Mouse (Mus musculus): ENCODE results near the gene Olfr923.
"Not testable (repeated sequence)": the region's sequence is repeated elsewhere in the genome, so short reads cannot be mapped to it uniquely, and the experiment has no call there.

The Olfr923 gene

DNA sequence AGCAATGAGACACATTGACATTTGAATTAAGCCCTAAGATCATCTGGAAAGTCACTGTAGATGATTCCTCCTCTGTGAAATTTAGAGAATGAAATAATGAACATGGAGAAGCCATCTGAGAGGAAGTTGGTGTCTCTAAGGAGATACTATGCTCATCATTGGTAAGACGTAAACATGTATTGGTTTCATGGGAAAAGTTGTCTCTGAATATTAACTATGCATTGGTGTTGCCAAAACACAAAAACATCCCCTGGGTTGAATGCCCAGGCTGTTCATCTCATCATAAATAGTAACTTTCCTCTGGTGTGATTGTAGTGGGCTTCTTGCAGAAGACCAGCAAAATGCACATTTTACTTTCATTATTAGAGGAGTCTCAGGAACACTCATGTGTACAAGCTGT is at the start of gene Olfr923:
Olfr923 (plus strand) TSS at position 301 of the 400 bp plus-strand sequence.
- no peak for DNase-seq (ENCODE audit: low read depth, low spot score)

DNA sequence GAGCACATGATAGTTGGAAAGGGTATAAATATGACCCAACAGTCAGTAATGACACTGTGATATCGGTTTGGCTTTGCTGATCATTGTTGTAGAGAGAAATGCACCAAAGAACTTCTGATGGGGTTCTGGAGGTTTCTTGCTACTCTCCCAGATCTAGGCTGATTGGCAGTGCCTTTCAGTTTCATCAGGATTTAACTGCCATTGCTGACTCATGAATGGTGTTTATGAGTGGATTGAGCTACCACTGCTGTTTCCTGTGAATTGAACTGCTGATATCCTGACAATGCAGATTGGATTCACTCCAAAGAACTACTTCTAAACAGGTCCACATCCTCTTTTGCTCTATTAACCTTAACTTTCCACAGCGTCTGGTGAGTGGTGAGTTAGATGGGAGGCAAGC is 33.7 kb upstream of the Olfr923 start:
- DNase-seq (ENCODE audit: low read depth, low spot score), result no peak

DNA sequence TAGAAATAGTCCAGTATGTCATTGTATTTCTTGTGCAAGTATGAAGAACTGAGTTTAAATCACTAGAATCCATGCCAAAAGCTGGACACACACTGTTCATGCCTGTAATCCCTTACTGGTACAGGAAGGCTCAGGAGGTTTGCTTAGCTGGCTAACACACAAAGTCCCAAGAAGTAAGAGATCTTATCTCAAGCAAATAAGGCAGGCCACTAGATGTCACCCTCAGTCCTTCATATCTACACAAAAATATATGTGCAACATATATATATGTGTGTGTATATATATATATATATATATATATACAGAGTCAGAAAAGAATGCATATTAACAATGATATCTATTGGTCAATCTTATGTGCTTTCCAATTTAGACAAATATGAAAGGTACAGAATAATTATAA is 20.6 kb upstream of the Olfr923 start:
- no peak for DNase-seq (ENCODE audit: low read depth, low spot score)

DNA sequence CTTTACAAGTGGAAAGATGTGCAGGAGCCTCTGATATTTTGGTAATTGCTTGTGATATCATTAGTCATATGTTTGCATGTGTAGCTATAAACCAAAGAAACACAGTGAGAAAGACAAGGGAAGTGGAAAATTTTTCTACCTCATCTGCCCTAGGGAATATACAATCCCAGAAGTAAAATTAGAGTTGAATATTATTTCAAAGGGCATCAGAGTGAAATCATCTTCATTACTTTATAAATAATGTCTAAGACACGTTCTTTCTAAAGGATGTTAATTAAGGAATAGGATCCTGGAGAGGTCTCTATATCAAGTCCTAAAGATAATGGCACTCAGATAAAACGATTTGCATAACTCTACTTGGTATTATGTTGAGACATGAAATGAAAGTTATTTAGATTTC is 12.0 kb upstream of the Olfr923 start, which contains the start of gene Olfr922:
Olfr922 (plus strand) TSS at position 301 of the 400 bp plus-strand sequence.
- DNase-seq (ENCODE audit: low read depth, low spot score), result no peak

DNA sequence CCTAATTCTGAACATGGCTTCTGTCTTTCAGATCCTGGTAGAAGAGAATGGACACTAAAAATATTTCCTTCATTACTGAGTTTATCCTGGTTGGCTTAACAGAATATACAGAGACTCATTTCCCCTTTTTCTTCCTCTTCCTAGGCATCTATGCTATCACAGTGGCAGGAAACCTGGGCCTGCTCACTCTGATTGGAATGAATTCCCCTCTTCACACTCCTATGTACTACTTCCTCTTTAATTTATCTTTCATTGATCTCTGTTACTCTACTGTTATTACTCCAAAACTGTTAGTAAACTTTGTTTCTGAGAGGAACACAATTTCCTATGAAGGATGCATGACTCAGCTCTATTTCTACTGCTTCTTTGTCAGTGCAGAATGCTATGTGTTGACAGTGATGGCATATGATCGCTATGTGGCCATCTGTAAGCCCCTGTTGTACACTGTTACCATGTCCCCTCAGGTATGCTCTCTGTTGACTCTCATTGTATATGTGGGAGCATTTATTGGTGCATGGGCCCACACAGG is 10.8 kb upstream of the Olfr923 start:
- DNase-seq (ENCODE audit: low read depth, low spot score), result no peak

DNA sequence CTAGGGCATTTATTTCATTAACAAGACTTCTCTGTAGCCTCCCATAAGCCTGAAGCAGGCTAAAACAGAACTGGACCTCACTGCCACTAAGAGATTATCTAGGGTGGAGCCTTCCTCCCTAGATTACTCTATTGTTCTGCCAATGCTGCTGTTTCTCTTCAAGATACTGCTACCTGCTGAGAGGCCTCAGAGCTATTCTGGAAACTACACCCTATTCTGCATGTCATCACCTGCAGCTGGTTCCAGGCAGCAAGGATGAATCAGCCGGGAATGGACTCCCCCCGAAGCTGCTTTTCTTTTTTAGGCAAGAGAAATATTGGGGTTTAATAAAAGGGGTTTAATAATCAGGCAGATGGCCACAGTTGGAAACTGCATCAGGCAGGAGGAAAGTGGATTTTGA is 6.7 kb downstream of the Olfr923 start:
- DNase-seq (ENCODE audit: low read depth, low spot score), result no peak

DNA sequence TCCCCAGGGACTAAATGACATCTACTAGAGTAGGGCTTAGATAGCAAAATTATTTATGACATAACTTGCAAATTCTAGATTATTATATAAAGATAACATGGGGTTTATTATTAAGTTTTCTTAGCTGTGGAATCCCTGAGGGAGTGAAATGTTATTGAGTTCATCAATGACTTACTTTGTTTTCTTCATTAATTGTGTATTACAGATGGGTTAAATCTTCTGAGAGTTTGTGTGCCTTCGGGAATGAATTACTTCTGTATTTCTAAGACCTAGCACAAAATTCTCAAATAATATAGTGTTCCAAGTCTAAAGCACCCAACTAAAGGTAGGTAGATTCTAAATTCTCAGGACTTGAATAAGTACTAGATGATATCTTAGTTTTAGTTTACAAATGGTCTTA is 17.8 kb downstream of the Olfr923 start, which contains the start of gene Olfr924:
Olfr924 (plus strand) TSS at position 301 of the 400 bp plus-strand sequence.
- DNase-seq (ENCODE audit: low read depth, low spot score), result no peak

DNA sequence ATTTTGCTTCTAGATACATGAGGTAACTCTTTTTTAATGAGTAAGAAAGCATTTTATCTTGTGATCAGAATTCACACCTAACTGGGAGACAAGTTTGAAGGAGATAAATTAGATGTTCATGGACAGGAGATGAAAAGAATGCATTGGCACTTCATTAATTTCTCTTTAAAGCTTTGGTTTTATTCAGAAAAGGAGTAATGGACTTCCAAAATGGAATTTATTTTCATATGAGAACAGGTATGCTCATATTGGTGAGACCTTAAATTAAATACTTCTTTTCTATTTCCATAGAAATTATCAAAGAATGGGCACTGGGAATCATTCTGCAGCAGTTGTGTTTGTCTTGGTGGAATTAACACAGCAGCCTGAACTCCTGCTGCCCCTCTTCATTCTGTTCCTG is 28.4 kb downstream of the Olfr923 start, which contains the start of gene Olfr26:
Olfr26 (plus strand) TSS at position 301 of the 400 bp plus-strand sequence.
- DNase-seq (ENCODE audit: low read depth, low spot score), result no peak

DNA sequence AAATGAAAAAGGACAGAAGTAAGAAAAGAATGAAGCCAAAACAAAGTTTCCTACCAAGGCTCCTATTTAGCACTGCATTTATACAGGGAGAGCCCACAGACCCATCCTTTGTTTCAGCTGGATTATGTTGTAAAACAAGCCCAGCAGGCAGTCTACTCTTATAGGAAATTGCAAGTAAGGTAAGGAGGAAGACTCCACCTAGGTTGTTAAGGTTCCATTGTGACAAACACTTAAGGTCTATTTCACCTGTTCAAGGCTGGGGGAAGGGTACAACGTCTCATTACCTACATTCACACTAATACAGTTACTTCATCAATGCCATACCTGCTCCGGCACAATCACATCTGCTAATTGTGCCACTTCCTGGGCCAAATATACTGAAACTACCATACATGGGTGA is 48.5 kb downstream of the Olfr923 start:
- not testable (repeated sequence) for DNase-seq (ENCODE audit: low read depth, low spot score)

DNA sequence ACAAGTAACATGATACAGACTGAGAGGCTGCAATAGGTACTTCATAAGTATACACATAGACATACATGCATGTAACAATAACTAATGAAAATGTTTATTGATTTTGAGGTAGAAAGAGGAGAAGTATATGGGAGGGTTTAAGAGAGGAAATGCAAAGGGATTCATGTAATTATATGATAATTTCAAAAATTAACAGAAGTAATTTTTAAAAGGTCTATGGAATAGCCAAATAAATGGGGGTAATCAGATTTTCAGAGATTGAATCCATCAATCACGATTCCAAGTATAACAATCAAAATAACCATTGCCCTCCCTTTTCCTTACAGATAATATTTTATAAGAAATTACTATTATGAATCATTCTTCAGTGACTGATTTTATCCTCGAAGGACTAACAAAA is 50.5 kb downstream of the Olfr923 start, which contains the start of gene Olfr926:
Olfr926 (plus strand) TSS at position 301 of the 400 bp plus-strand sequence.
- no peak for DNase-seq (ENCODE audit: low read depth, low spot score)
